Mouse (Mus musculus): ENCODE measurements at regions not wholly inside any gene's neighbourhood (a gene's known extent, or its start where the extent isn't known, plus 50 kb on each side); places are given as distances from the start of the nearest gene placed in this dataset.

- no peak for TF ChIP-seq CTCF (IDR thresholded peaks at IDR 0.05; ENCODE audit: low read depth, low read length)
- TF ChIP-seq POLR2AphosphoS5 (IDR thresholded peaks at IDR 0.05; ENCODE audit: insufficient replicate concordance, low read depth, low read length), result no peak
These were observed 114.8 kb downstream of the Rpap3 start for GRCm38 (mm10) chr15:97590732-97591292.
